Mouse (Mus musculus) cerebellum, adult 8-10 months (tissue): ENCODE results near the gene Serpina3m.
A peak's percentile ranks its signal among the peaks of the same experiment; 100 is the strongest.
"Not testable (repeated sequence)": the region's sequence is repeated elsewhere in the genome, so short reads cannot be mapped to it uniquely, and the experiment has no call there.

Experiments used
- DNase-seq: peaks from one replicate; pipeline ENCODE4 v3.0.0; 2022

The Serpina3m gene

DNA sequence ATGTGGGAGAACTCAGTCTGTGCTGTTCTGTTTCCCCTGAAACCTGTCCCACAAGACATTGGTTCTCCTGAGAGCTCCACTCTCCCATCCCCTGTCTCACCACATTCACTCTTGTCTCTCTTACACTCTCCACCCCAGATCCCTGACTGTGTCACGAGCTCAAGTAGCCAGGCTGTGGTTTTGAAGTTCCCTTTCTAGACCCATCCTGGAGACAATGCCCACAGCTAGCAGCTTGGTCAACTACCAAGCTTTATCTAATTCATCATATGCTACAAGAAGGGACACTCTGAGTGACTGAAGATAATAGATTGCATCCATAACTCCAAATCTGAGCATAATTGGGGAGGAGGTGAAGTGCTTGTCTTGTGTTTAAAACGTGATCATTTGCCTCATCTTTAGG lies 52.8 kb downstream of the Serpina3m start:
- not testable (repeated sequence) for DNase-seq

DNA sequence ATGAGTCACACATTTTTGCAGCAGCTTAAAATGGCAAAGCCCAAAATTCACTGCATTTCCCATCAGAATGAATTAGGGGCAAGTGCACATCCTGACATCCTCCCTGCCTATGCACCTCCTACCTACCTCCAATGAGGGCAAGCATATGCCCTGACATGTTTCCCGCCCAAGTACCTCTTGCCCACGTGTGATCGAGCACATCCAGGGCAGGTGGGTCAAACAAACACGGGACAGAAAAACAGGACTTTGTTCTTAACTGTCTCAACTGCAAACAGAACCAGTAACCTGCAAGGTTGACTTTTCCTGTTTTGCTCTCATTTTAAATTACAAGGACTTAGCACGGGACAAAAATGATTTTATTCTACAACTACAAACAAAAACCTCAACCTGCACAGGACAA lies 65.7 kb downstream of the Serpina3m start:
- DNase-seq: no peak

DNA sequence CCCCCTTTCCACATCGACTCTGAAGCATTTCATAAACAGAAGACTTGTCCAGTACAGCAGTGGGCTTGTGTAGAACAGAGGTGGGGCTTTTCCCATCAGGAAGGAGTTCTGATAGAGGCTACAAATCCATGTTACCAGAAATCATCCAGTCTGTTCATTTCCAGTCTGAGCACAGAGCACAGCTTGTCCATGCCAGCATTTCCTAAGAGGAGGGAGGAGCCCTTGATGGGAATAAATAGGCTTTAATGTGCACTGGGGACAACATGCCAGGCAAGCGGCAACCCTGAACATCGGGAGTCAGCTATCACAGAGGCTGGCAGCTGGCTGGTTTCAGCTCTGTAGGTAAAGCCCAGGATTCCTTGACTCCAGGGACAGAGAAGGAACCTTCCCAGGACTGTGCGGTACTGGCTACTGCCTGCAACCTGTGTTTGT lies 68.2 kb downstream of the Serpina3m start, which contains the start of gene Serpina3n:
Gene Serpina3n (plus strand): TSS at position 276 of the 432 bp plus-strand sequence.
- DNase-seq: no peak

DNA sequence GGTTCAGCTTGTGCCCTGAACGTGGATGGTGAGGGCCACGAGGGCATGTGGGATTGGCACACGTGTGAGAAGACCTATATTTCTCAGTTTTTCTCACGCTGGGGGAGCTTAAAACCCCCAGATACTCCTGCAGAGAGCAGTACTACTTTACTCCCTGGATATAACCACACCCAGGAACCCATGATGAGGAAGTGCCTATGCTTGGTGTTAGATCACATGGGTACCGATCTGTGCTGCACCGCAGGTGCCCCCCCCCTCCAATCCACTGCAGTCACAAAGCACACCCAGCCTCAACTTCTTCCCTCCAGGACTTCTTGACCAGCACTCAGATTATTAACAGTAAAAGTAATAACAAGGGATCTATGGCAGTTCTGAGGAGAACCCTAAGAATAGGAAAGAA lies 74.2 kb downstream of the Serpina3m start:
- DNase-seq: no peak

DNA sequence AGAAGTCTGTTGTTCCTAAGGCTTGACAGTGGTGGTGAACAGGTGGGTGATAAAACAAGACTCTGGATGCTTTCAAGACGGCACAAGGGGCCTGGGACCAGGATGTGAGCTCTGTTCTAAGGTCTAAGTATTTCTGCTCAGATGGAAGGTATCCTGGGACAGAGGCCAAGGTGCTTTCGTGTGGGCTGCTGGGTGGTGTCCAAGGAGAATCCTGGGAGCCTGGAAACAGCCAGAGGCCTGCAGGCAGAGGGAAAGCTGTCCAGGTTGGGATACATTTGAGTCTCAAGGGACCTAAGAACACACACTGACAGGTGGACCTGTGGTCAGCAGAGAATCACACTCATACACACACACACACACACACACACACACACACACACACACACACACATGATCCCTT lies 76.3 kb downstream of the Serpina3m start:
- peak; percentile 21 for DNase-seq

DNA sequence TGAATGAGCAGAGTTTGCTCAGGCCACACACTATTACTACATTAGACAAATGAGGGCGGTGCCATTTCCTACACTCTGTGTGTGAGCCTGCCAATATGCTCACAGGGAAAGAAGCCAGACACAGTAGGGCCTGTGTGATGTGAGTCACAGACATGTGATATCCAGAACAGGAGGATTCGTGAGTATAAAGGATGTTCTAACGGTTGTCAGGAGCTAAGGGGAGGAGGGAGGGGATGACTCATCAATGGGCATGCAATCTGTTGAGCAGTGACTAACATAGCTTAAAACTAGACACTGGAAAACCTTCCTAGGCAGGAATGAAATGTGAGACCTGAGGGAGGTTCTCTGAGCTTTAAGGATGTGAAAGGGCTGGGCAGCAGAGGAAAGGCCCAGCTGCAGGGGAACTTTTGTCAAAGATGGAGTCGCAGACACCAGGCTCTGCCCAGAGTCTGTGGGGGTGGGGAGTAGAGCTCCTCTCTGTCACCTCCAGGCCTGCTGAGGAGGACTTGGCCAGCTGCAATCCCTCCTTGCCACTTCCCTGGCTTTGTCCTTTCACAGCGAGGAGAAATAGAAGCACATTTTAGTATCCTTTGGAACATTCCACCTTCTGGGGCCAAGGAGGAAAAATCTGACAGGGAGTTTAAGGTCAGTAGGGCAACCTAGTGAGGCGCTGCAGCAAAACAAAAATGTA lies 77.5 kb downstream of the Serpina3m start:
- DNase-seq: peak; percentile 39

DNA sequence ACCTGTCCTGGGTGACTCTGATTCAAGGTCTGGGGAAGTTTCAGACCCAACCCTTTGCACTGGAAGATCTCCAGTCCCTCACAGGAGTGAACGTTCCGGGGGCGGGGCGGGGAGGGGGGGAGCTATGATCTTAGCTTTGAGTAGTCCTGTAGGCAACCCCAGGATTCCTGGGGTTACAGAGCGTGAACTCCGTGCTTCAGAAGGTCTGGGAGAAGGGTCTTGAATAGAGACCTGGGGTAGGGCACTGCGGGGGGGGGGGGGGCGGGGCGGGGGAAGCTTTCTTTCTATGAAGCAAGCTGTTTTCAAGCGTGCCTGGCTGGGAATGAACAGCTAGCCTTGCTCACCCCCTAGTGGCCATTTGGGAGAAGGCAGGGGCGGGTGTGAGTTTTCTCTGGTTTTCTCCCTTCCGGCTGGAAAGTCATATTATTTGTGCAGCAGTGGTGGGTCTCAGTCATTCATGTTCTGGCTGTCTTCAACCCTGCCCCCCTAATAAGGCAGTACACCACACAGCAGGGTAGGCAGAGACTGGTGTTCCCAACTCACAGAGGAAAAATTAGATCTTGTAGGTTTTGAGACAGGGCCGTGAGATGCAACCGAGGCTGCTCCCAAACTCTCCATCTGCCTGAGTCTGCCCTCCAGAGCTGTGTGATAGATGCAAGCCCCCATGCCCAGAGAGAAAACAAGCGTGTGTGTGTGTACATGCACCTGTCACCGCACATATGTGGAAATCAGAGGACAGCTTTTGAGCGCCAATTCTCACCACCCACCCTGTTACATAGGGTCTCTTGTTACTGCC lies 80.3 kb downstream of the Serpina3m start:
- DNase-seq: peak; percentile 69

DNA sequence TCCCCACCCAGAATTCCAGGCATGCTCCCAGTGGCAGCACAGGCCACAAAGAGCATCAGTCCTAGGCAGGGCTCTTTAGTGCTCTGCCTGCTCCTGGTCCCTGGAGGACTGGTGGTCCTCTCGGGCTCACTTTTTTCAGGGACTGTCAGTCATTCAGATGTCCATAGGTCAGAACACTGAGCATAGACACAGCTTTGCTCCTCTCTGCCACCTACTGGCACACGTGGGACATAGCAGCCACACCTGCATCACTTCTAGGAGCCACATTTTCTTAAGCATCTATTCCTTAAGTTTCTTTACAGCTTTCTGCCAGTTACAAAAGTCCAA lies 80.8 kb downstream of the Serpina3m start:
- no peak for DNase-seq

DNA sequence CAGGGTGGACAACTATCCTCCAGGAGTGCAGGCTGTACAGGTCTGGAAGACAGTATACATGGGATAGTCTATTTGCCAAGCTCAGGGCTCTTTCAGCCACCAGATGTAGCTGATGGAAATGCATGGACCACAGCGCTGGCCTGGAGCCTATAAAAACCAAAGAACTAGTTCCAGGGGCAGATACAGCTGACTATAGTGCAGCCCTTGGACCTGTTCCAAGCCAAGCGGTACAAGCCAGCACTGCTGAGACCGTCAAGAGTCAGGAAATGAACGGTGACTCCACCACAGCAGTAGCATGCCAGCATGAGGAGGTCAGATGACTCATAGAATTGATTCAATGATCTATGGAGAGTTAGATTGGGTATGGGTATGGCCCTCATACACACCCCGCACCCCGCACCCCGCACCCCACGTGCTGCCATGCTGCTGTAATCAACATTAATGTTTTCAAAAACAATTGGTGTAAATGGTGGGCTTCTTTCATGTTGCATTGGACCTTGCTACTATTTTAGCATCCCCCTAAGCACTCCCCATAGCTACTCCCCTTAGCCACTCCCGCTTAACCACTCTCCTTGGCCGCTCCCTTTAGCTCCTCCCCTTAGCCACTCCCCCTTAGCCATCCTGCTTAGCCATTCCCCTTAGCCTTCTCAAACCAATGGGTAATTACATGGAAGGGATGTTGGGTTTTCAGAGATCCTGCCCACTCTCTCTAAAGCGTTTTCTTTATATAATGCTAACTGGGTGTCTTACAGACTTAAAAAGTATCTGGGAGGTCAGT lies 84.5 kb downstream of the Serpina3m start:
- no peak for DNase-seq

DNA sequence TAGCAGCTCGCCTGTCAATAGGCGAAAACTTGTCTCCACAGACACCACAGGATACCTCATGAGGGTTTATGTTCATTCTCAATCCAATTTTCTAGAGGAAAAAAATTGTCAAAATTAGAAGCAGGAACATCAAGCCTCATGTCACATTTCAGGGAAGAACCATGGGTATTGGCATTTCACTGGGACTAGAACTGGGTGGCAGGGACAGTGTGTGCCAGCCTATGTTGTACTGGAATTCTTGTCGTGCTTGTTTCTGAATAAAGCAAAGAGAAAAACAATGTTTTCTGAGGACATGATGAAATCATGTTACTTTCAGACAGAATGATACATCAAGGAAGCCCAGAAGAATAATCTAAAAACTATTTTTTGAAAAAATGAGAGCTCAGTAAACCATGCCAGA lies 87.3 kb downstream of the Serpina3m start:
- DNase-seq: no peak

DNA sequence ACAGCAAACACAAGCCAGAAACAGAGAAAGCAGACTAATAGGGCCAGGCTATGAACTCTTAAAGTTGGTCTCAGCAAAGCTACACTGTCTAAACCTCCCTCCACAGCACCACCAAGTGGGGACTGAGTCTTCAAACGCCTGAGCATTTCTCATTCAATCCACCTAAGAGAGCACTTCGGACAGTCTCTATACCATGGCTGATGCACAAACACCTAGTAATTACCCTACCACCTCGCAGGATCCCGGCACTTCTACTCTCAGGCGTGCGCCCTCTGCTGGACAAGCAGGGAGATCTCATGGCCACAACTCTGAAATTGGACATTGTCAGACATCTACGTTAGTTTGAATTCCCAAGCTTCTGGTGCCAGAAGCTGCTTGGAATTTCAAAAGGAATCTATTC lies 88.6 kb downstream of the Serpina3m start:
- peak; percentile 11 for DNase-seq

DNA sequence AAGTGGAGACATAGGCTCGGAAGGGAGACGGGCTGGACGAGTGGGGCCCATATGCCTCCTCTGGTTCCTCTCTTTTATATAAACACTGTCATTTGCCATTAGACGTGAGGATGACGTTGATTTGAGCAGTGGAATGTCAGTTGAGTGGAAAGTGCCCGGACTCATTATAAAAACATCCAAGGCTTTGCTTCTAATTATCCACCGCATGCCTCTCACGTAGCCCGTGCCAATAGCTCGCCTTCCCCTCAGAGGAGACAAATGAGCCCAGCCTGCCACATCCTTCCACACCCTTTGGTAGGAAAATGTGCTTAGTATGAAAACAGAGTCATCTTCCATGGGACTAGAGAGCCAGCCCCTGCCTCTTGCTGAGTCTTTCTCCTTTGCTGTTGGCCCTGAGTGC lies 93.1 kb downstream of the Serpina3m start:
- DNase-seq: no peak

DNA sequence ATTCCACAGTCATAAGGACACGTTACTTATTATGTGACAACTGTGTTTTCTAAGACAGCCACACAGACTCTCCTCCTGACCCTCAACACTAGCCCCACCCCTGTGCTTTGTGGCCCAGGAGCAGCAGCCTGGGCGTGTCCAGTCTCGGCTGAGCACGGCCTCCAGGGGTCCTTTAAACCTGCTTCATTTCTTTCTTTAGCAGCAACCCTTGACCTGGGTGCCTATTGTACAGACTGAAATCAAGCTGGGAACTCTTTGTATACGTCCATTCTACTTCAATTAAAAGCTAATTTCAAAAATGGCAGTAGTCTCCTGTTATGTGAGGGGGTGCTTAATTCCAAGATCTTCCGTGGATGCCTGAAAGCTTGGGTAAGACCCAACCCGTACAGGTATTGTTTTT lies 94.9 kb downstream of the Serpina3m start:
- DNase-seq: no peak

DNA sequence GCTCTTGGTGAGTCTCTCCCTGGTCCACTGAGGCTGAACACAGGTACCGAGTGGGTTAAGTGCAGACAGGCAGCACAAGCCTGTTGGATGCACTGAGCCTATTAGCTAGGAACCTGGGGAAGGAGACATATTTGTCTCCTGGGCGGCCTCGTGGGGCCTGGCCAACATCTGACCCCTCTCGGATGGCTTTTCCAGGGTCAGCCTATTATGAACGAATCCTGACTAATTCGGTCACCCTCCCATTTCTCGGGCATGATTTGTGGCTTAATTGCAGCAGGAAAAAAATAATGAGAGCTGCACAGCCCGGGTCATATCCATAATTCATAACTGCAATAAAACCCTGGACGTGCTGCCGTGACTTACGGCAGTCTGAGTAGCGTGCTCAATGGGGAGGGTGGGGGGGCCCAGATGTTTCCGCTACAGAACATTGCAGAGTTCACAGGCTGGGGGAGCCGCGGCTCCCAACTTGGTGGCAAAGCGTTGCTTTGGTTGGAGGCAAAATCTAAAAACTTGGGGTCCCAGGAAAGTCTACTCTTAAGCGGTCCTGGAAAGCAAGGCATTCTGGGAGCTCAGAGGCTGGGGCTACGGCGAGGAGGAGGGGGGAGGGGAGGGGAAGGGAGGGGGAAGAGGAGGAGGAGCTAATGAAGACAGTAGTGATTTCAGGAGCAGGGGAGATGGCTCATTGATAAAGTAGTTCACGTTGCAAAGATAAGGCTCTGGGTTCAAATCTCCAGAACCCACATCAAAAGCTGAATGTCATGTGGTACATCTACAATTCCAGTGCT lies 95.9 kb downstream of the Serpina3m start:
- no peak for DNase-seq

DNA sequence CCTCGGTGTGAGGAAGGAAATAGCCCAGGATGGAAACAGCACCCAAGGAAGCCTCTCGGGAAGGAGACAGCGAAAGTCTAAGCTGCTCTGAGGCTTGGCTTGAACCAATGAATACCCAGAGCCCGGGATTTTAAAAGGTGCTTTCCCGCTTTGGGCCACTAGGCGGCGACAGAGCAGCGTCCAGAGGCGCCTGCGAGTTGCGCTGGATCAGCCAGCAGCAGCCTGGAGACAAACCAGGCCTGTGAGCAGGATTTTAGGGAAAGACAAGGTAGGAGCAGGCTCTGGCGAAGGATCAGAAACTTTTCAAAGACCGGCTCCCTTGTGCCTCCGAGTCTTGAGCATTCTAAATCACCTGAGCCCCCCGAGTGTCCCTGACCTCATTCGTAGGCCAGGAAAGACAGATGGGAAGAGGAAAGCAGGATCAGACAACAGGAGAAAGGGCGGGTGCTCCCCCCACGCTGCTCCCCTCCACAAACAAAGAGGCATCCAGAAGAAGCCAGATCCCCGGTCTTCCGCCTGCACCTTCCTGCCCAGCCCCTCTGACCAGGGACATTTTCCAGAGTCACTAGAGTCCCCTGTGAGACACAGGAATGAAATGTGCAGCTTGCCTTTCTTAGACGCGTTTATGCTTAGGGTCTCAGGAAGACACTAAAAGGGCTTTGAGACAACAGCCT lies 101.9 kb downstream of the Serpina3m start:
- DNase-seq: peak; percentile 84

DNA sequence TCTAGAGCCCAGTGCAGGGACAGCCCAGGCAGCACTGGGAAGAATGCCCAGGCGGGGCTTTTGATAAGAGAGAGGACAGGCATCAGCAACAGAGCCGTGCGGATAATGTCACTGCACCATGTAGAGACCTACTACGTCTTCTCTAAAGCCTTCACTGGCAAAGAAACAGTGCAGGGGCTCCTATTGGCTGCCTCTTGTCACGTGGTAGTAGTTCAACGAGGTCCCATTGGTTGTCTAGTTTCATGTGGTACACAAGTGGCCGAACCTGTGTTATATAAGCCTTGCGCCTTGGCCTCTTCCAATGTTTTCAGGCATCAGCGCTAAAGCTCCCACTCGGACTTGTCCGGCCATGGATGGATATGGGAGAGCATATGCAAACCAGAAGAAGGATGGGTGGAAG lies 105.4 kb downstream of the Serpina3m start:
- no peak for DNase-seq
